Mouse (Mus musculus): ENCODE data around the gene Gm20388.
"Not testable (repeated sequence)": the region's sequence is repeated elsewhere in the genome, so short reads cannot be mapped to it uniquely, and the experiment has no call there.

The Gm20388 gene

DNA sequence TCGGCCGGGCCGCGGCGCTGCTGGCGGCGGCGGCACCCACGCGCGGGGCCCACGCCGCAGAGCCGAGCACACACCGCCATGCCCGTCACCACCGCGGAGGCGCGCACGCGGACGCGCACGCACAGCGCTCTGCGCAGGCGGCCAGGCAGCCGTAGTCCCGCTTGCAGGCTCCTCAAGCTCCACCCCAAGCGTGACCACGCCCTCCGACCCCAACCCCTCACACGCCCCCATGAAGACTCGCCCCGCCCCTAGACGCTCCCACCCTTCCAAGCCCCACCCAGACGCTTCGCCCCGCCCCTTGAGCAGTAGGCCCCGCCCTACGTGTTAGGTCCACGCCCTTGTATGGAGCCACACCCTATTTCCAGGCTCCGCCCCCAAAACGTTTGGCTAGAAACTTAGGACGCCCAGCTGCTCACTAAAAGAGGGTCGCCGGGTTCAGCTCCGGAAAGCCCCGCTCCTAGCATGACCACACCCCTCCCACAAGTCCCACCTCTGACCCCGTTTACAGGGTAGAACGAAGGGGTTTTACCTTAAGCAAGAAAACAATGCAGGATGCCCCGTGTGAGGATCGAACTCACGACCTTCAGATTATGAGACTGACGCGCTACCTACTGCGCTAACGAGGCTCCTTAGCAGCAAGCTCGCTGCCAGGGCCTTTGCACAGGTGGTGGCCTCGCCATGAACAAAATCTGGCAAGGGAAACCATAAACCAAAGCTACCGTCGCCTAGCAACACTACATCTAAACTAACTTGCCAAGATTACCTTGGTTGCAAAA lies 1668.2 kb downstream of the Gm20388 start, which contains the start of gene Fbxo31:
TSS of gene Fbxo31 (minus strand) at position 131 of the 776 bp plus-strand sequence.
- DNase-seq (ENCODE audit: low read depth): peak; percentile 97

DNA sequence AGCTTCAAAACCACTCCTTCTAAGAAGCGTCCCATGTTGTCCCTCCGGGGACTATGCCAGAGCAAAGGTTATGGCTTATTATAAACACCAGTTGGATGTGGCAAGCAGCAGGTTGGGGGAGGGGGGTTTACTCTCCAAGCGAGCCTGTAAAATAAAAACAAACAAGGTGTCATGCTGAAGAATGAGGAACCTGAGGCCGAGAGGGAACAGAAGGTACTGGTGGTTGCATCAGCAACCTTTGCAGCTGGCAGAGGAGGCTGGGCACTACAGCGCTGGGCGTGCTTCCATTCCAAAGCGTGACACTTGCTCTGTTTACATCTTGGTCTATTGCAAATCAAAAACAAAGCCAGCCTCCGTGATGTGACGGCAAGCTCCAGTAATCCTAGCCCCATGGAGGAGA lies 1669.8 kb downstream of the Gm20388 start:
- DNase-seq (ENCODE audit: low read depth): peak; percentile 69

DNA sequence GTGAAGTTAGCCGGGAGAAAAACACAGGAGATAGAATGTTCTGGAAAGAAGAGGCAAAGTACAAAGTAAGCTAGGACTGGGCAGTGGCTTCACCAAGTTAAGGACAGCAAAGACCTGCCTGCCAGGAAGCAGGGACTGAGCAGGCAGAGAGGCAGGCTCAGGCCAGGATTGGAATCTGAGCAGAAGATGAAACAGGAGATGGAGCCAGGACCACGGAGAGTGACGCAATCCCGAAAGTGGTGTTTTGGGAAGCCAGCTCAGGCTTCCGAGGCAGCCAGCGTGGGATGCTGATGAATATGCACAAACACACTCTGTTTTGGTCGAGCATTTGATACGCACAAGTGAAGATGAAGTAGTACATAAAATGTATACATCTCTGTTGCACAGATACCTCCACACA lies 1673.0 kb downstream of the Gm20388 start:
- DNase-seq (ENCODE audit: low read depth): peak; percentile 85

DNA sequence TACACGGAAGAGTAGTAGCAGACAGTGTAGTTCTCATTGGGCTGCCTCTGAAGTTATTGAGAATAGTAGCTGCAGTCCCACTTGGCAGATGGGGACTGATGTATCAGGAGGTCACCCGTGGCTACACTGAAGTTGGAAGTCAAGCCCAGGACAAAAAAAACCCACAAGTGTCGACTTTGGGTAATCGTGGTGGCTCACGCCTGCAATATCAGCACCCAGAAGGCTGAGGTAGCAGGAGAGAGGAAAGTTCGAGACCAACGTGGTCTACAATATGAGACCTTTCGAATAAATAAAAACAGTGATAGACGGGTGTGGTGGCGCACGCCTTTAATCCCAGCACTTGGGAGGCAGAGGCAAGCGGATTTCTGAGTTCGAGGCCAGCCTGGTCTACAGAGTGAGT lies 1674.1 kb downstream of the Gm20388 start:
- no peak for DNase-seq (ENCODE audit: low read depth)

DNA sequence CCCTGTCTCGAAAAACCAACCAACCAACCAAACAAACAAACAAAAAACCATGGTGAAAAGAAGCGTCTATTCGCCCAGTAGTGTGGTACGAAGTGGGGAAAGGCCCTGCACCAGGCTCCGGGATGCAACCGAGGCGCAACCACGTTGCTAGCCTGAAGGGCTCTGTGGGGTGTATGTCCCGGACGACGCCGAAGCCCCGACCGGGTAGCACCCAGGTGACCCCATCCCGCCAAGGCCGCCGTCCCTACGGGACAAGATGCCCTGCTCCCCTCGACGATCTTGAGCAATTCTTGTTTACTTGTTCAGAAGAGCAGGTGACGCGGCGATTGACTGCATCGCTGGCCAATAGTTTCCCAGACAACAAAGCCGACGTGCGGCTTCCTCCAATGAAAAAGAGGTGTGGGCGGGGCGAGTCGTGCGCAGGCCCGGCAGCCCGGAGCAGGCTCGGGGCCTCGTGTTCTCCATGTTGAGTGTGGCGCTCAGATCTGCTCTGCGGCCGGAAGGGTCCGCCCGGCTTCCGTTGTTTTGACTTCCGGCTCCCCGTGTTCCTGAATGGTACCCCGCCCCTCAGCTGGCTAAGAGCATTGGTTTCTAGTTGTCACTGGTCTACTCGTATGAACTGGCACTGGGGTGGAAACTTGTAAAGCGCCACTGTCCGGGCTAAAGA lies 1674.7 kb downstream of the Gm20388 start:
- peak; percentile 100 for DNase-seq (ENCODE audit: low read depth)

DNA sequence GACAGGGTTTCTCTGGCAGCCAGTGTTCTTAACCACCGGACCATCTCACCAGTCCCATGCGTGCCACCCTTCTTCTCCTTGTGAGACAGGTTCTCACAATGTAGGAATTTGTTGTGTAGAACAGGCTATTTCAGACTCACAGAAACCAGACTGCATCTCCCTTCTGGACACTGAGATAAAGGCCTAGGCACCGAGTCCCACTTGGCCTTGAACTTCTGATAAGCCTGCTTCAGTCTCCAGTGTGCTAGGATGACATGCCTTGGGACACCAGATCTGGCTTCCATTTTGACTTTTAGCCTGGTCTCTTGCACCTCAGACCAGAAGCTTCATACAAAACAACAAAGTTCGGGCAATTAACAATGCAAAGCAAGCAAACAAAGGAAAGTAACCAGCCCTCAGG lies 1678.1 kb downstream of the Gm20388 start:
- DNase-seq (ENCODE audit: low read depth): no peak

DNA sequence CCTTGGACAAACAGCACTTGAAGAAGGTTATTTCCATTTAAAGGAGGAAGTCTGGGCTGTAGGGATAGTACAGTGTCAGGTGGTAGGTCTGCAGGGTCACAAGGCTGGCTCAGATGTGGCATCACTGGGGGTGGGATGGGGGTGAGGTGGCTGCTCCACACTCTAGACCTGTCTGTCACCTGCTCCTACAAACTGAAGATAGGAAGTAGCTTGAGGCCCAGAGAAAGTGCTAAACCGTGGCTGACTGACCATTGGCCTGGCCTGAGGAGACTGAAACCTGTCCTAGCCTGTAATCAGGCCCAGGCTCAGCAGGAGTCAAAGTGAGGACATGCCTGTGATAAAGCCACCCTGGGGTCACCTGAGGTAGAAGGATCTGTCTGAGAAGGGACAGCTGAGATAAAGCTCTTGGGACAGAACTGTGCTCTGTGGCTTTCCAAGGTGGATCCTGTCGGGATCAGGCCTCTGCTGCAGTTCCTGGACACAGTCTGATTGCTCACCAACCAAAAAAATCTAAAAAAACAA lies 1678.6 kb downstream of the Gm20388 start:
- DNase-seq (ENCODE audit: low read depth): no peak

DNA sequence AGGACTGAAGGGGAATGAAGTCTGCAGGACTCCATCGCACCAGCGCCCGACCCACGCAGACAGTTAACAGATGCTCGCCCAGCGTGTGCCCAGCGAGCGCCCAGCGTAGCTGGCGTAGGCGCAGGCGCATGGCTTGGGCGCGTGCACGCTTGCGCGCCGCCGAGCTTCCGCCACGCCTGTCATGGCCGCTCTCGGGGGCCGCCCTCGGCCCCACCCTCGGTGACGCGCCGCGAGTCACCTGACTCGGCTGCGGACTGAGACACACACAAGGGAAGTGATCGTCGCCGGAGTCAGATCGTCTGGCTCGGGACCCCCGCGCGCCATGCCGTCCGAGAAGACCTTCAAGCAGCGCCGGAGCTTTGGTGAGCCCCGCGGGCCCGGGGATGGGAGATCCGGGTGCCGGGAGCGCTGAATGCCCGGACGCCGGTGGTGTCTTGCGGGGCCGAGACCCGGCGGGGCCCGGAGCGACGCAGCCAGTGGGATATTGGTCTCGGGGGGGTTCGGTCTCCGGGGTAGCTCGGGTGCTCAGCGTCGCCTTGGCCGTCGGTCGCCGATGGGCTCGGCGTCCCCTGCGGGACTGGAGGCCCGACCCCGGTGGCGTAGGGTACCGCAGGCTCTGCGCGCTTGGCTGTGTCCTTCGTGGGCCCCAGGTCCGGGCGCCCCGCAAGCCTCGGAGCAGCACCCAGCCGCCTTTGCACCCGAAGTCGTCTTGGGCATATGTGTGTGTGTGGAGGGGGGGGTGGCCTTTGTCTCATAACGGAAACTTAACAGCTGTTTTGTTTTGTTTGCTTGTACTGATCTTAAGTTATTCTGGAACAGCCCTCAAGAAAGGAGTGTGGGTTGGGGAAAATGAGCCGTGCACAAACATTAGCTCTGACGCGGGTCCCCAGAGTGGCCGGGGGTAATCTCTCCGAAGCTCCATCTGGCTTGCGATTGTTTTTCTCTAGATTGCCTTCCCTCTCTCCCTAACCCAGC lies 1679.8 kb downstream of the Gm20388 start, which contains the start of gene Map1lc3b:
TSS of gene Map1lc3b (plus strand) at position 159 of the 975 bp plus-strand sequence.
- peak; percentile 98 for DNase-seq (ENCODE audit: low read depth)

DNA sequence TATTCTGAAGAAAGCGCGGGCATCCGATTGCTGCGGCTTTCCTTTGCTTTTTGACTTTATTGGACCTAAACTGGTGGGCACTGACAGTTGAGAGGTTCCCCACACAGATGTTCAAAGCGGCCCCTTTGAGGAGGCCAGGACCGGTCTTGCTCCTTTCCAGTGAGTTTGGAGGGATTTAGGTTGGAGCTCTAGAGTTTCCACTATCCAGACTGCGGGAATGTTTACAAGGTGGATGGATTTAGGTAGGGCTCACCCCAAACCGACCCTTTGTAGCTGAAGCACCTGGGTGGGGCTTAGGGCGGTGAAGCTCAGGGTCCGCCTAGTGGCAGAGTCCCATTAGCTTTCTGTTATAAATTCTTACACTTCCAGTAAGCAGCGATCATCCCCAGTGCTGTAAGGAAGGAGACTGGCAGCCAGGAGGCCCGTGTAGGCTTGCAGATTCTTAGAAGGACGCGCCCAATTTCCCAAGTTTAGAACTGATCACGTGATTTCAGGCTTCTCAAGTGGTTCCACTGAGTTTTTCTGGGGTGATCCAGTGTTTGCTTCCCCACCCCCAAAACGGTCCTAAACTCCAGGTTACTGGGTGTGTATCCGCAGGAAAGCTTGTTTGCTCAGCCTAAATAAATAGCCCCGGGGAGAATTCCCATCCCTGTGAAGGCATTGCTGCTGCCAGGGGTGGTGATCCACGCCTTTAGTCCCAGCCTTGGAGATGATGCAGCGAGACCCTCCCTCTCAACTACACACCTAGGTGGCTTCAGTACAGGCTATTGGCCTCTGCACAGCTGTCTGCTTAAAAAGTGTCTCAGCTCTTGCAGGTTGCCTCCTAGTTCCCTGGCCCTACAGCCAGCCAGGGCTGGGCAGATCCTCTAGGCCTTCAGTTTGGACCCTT lies 1680.8 kb downstream of the Gm20388 start:
- peak; percentile 81 for DNase-seq (ENCODE audit: low read depth)

DNA sequence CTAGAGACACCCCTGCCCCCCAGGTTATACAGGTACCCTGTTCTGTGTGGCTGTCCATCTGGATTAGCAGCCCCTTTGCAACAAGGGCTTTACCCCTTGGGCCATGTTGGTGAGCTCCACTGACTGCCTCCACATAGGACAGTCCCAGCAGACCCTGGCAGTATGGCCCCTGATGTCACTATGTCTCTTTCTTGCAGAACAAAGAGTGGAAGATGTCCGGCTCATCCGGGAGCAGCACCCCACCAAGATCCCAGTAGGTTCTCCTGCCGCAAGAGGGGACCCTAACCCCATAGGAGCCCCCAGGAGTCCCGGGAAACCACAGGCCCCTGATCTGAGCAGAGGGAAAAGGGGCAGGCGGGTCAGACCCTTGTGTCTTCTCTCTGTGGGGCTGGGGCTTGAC lies 1682.7 kb downstream of the Gm20388 start:
- DNase-seq (ENCODE audit: low read depth): no peak

DNA sequence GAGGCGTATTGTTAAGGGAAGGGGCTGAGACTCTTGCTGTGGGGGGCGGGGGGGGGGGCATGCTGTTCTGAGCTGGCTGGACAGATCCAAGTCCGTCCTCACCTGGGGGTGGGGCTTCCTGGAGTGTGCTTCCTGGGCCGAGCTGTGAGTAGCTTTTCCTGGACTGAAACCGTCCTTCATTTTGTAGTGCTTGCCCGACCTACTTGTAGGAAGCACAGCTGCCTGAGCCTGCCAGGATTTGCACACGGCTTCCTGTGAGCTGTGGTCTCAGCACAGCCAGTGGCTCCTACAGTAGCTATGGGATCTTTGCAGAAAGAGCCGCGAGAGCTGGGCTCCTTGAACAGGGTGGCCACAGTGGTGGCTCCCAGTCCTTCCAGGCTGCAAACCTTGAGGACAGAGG lies 1683.3 kb downstream of the Gm20388 start:
- DNase-seq (ENCODE audit: low read depth): no peak

DNA sequence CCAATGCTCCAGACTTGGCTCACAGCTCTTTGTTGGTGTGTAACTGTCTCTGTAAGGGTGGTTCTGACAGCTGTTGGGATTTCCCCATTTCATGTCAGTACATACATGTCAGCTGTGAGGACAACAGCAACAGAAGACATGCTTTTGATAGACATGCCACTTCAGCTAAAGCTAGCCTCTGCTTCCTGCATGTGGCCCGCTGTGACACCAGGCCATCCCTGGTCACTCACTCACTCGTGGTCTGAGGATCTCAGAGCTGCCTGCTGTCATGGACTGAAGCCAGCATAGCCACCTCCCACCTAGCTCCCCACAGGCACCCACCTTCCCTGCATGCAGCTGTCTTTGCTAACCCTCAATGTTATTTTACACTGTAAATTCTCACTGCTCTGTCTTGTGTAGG lies 1686.9 kb downstream of the Gm20388 start:
- DNase-seq (ENCODE audit: low read depth): not testable (repeated sequence)

DNA sequence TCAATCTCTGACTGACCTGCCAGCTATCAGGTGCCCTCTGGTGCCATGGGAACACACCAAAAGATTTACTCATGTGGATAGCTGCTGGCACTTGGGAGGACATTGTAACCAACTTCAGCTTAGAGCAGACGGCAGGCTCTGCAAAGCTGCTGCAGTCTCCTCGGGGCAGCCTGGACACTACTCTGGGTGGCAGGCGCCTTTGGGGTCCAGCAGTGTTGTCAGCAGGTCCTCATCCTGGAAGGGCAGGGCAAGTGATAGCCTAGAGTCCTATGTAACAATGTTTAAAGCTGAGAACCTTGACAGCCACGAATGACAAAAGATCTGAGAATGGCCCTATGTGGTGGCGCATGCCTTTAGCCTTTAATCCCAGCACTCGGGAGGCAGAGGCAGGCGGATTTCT lies 1687.5 kb downstream of the Gm20388 start:
- no peak for DNase-seq (ENCODE audit: low read depth)

DNA sequence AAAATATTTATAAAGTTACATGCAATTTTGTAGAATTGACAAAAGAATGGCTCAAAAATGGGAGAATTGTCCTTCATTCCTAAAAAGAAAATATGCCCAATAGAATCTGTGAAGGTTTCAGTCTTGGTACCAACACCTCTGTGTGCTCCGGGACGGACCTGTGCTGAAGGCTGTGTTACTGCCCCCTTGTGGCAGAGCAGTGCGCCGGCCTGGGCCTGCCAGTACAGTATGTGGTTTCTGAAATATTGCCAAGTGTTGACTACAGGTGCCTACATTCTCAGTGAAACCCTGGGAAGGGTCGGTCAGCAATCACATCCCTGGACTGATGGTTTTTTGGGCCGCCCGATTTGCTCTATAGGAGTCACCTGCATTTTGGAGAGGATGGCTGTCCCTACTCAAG lies 1688.3 kb downstream of the Gm20388 start:
- peak; percentile 92 for DNase-seq (ENCODE audit: low read depth)

DNA sequence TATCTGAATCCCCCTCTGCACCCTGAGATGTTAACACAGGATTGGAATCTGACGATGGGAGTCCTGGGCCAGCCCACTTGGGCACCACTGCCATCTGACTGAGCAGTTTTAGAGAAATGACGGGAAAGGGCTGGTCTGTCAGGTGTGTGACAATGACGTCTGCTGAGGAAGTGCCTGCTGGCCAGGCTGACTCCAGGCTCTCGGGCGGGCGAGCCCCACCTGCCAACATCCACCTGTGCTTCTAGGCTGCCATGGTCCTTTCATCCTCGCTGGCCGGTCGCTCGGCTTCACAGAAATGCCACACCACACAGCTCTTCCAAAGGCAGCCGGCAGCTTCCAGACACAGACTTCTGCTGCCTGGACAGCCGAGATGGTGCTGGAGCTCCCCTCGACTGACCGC lies 1689.2 kb downstream of the Gm20388 start:
- no peak for DNase-seq (ENCODE audit: low read depth)

DNA sequence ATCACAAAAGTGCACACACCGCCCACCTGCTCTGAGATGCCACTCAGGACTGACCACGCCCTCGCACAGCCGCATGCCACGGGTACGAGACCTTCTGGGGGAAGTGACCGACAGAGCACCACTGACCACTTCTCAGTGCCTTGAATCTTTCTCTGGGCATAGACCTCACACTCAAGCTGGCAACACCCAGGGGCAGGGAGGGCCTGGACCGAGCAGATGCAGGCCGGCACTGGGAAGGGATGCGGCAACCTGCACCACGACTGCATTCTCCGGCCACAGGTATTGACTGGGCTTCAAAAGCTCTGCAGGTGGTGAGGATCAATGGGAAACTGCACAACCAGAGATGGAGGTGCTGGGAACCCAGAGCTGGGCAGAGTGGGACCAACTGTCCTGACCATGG lies 1691.8 kb downstream of the Gm20388 start:
- DNase-seq (ENCODE audit: low read depth): no peak

DNA sequence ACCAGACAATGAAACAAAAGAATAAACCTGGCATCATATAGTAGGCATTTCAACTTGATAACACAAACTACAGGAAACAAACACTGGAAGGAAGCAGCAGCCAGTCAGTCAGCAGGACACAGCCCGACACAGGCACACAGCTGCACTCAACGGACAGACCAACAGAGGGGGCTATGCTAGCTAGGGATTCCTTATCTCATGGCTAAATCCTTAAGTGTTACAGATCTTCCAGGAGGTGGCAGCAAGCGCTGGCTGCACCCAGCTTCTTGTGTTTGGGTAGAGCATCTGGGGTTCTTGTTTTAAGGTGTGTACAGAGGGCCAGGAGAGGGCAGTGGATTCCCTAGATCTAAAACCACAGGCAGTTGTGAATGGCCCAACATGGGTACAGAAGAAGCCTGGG lies 1692.2 kb downstream of the Gm20388 start:
- peak; percentile 92 for DNase-seq (ENCODE audit: low read depth)

DNA sequence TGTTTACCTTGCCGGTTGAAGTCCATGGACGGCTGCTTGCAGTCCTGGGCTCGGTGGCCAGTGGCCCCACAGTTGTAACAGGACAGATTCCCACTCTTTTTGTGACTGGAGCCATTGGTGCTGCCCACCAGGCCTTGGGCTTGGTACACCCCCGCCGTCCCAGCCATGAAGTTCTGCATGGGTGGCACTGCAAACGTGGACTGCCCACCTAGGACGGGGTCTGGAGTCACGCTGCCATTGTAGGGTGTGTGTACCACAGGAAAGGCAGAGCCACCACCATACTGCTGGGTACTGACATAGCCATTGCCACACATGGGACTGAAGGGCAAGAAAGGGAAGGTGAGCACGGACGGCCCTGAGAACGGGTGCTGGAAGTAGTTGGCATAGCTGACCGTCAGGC lies 1693.2 kb downstream of the Gm20388 start:
- no peak for DNase-seq (ENCODE audit: low read depth)

DNA sequence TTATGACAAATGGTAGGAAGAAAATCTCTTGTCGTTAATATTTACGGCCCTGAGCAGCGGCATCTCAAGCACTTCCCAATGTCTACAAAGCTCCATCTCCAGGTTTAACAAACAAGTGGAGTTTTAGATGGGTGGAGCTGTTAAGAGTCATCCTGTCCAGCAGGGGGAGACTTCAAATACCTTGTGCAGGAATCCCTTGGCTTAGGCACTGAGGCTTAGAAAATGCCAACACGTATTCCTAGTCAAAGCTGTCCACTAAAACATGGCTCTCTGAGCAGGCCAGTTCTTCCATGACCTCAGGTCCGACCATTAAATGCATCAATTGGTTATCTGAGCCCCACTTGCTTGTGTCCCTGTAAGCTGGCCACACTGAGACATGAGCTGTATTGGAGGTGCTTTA lies 1697.0 kb downstream of the Gm20388 start:
- no peak for DNase-seq (ENCODE audit: low read depth)

DNA sequence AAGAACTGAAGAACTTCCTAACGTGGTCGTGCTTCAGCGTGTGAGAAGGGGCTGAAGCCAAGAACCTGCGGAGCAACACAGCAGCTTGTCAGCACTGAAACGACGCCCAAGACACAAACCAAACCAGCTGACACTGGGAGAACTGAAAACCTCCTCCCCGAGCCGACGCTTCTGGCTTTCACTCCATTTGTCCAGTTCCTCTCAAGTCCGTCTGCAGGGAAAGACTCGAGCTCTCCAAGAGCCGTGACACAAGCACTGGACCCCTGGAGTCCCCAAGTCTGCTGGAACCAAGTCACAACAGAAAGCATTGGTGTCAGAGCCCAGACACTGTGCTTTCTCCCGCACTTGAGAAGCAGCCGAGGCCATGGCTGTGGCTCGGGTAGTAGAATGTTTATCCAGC lies 1698.6 kb downstream of the Gm20388 start:
- DNase-seq (ENCODE audit: low read depth): no peak

DNA sequence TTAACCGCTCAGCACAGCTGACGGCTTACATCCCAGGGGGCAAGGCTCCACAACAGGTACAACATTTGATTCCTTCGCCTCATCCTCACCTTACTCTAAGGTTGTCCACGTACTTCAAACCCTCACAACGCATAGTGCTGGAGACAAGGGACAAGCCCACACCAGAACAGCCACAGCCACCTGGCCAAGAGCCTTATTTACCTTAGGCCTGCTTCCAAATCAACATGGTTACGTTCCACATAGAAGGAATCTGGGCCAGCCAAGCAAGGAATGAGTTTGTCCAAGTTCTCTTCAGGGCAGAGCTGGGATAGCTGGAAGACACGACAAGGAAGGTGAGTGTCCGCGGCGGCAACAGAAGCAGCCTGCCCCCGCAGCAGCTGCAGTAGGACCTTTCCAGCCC lies 1699.3 kb downstream of the Gm20388 start:
- no peak for DNase-seq (ENCODE audit: low read depth)

Data from NIH3T3 (cell line).